Mouse (Mus musculus) cerebellum, adult 2 months (tissue): ENCODE measurements around the gene Tpra1.

Experiments used
- CTCF ChIP-seq: fragments of 200-500 bp; IDR thresholded peaks from 2 replicates; pipeline ENCODE4 v1.5.1; 2011; ENCODE audit warnings: low read depth, mild to moderate bottlenecking, control low read depth, low read length, moderate library complexity, borderline replicate concordance; ENCODE audit not compliant: insufficient read depth
- POLR2A ChIP-seq: fragments of 200-500 bp; IDR thresholded peaks from 2 replicates; pipeline ENCODE4 v1.6.1; 2011; ENCODE audit warnings: low read length, control low read depth, borderline replicate concordance; ENCODE audit not compliant: insufficient read depth

GRCm38 (mm10) chr6:88935735-88936276 lies 33.8 kb downstream of the Tpra1 start:
- TF ChIP-seq CTCF (peak; percentile 57), POLR2A (no peak)
